Mouse (Mus musculus) MEL (cell line): ENCODE results near the gene Prpf18. TPM values are rescaled to one million over a fixed set of nuclear protein-coding genes. Genes with fewer than 3 reads are reported as not detected.

Source experiments
- DNase-seq: peaks from one replicate; pipeline ENCODE4 v3.0.0; 2011; ENCODE audit warnings: low read depth, low spot score
- H3K27ac ChIP-seq: 2 replicates; pipeline ENCODE4 v1.5.1; 2012; ENCODE audit warnings: low read depth, mild to moderate bottlenecking, control low read depth, low read length, moderate library complexity; ENCODE audit not compliant: control insufficient read depth
- H3K27me3 ChIP-seq, 2 experiments: fragments of 150-350 bp in 1 of 2; sonication (generic) in 1 of 2; 2 replicates each; pipeline ENCODE4 v1.6.1; 2012; ENCODE audit warnings: low read length in 2 of 2, mild to moderate bottlenecking in 2 of 2, improper control_type of control experiment in 1 of 2, moderate library complexity in 1 of 2; ENCODE audit not compliant: insufficient read depth in 2 of 2, control insufficient read depth in 1 of 2
- H3K36me3 ChIP-seq, 2 experiments: 2 replicates each; pipeline ENCODE4 v1.6.1; 2012 to 2014; ENCODE audit warnings: low read length in 2 of 2, improper control_type of control experiment in 1 of 2, inconsistent platforms in 1 of 2, mild to moderate bottlenecking in 1 of 2; ENCODE audit not compliant: insufficient read depth in 2 of 2, control insufficient read depth in 1 of 2
- H3K4me1 ChIP-seq, 2 experiments: fragments of 150-350 bp in 1 of 2; sonication (generic) in 1 of 2; 2 replicates each; pipeline ENCODE4 v1.6.1; 2012; ENCODE audit warnings: low read length in 2 of 2, improper control_type of control experiment in 1 of 2, mild to moderate bottlenecking in 1 of 2; ENCODE audit not compliant: insufficient read depth in 2 of 2, control insufficient read depth in 1 of 2
- H3K4me3 ChIP-seq, 2 experiments: fragments of 150-350 bp in 1 of 2; sonication (generic) in 1 of 2; 2 replicates each; pipeline ENCODE4 v1.5.1; 2012; ENCODE audit warnings: low read depth in 2 of 2, low read length in 2 of 2, mild to moderate bottlenecking in 2 of 2, moderate library complexity in 2 of 2, control low read depth in 1 of 2, improper control_type of control experiment in 1 of 2; ENCODE audit not compliant: control insufficient read depth in 1 of 2, insufficient read depth in 1 of 2
- H3K79me2 ChIP-seq: 2 replicates; pipeline ENCODE4 v1.6.1; 2012; ENCODE audit warnings: mild to moderate bottlenecking, low read length, moderate library complexity; ENCODE audit not compliant: control insufficient read depth, poor library complexity, insufficient read depth
- H3K9ac ChIP-seq: 2 replicates; pipeline ENCODE4 v1.6.1; 2012; ENCODE audit warnings: low read depth, mild to moderate bottlenecking, control low read depth, low read length, moderate library complexity; ENCODE audit not compliant: control insufficient read depth, poor library complexity, severe bottlenecking
- H3K9me3 ChIP-seq: fragments of 150-350 bp; sonication (generic); replicated peaks from 2 replicates; pipeline ENCODE4 v1.6.1; 2012; ENCODE audit warnings: mild to moderate bottlenecking, low read length, improper control_type of control experiment, moderate library complexity; ENCODE audit not compliant: insufficient read depth
- BHLHE40 ChIP-seq: IDR thresholded peaks from 2 replicates; pipeline ENCODE4 v1.6.1; 2012; ENCODE audit warnings: low read depth, mild to moderate bottlenecking, inconsistent platforms, low read length, improper control_type of control experiment, borderline replicate concordance
- CHD2 ChIP-seq: IDR thresholded peaks from 2 replicates; pipeline ENCODE4 v1.6.1; 2011; ENCODE audit warnings: low read length, improper control_type of control experiment
- E2F4 ChIP-seq: IDR thresholded peaks from 2 replicates; pipeline ENCODE4 v1.6.1; 2011; ENCODE audit warnings: low read depth, low read length, improper control_type of control experiment, borderline replicate concordance
- ELF1 ChIP-seq: IDR thresholded peaks from 2 replicates; pipeline ENCODE4 v1.6.1; 2014; ENCODE audit warnings: low read depth, mild to moderate bottlenecking, inconsistent platforms, low read length, improper control_type of control experiment, moderate library complexity
- EP300 ChIP-seq, 2 experiments: IDR thresholded peaks; 2 replicates each; pipeline ENCODE4 v1.6.1; 2011; ENCODE audit warnings: improper control_type of control experiment in 2 of 2, low read length in 2 of 2, low read depth in 1 of 2, mild to moderate bottlenecking in 1 of 2
- GABPA ChIP-seq: IDR thresholded peaks from 2 replicates; pipeline ENCODE4 v1.6.1; 2012; ENCODE audit warnings: low read depth, mild to moderate bottlenecking, inconsistent platforms, low read length, improper control_type of control experiment, moderate library complexity
- GATA1 ChIP-seq: IDR thresholded peaks from 2 replicates; pipeline ENCODE4 v1.6.1; 2011; ENCODE audit warnings: low read depth, low read length, improper control_type of control experiment
- JUND ChIP-seq: IDR thresholded peaks from 2 replicates; pipeline ENCODE4 v1.6.1; 2011; ENCODE audit warnings: low read depth, mild to moderate bottlenecking, improper control_type of control experiment, low read length
- KAT2A ChIP-seq: conservative IDR thresholded peaks from 2 replicates; pipeline ENCODE4 v1.6.1; 2012; ENCODE audit warnings: low read depth, low read length, improper control_type of control experiment, inconsistent platforms
- MAFK ChIP-seq: IDR thresholded peaks from 2 replicates; pipeline ENCODE4 v1.6.1; 2011; ENCODE audit warnings: low read depth, mild to moderate bottlenecking, low read length, improper control_type of control experiment, borderline replicate concordance
- MAX ChIP-seq: IDR thresholded peaks from 2 replicates; pipeline ENCODE4 v1.6.1; 2011; ENCODE audit warnings: low read length, improper control_type of control experiment
- MEF2A ChIP-seq: IDR thresholded peaks from 2 replicates; pipeline ENCODE4 v1.6.1; 2014; ENCODE audit warnings: low read depth, mild to moderate bottlenecking, inconsistent platforms, low read length, improper control_type of control experiment; ENCODE audit not compliant: poor library complexity, insufficient replicate concordance, severe bottlenecking; ENCODE audit errors: extremely low read depth
- MYB ChIP-seq: IDR thresholded peaks from 2 replicates; pipeline ENCODE4 v1.6.1; 2011; ENCODE audit warnings: mild to moderate bottlenecking, low read depth, low read length, improper control_type of control experiment
- MYC ChIP-seq: IDR thresholded peaks from 2 replicates; pipeline ENCODE4 v1.6.1; 2011; ENCODE audit warnings: low read depth, mild to moderate bottlenecking, low read length, improper control_type of control experiment, moderate library complexity
- NELFE ChIP-seq: IDR thresholded peaks from 2 replicates; pipeline ENCODE4 v1.6.1; 2011; ENCODE audit warnings: low read depth, low read length, improper control_type of control experiment
- POLR2A ChIP-seq, 2 experiments: IDR thresholded peaks; 2 replicates each; pipeline ENCODE4 v1.6.1; 2011 to 2012; ENCODE audit warnings: low read length in 2 of 2, mild to moderate bottlenecking in 2 of 2, control low read depth in 1 of 2, improper control_type of control experiment in 1 of 2, low read depth in 1 of 2, moderate library complexity in 1 of 2; ENCODE audit not compliant: control insufficient read depth in 1 of 2, insufficient read depth in 1 of 2, poor library complexity in 1 of 2
- POLR2AphosphoS2 ChIP-seq: IDR thresholded peaks from 2 replicates; pipeline ENCODE4 v1.6.1; 2011; ENCODE audit warnings: low read length, improper control_type of control experiment
- POLR2AphosphoS5 ChIP-seq: IDR thresholded peaks from 2 replicates; pipeline ENCODE4 v1.6.1; 2012; ENCODE audit warnings: low read depth, borderline replicate concordance, mild to moderate bottlenecking, inconsistent platforms, low read length, moderate library complexity, mixed read lengths
- RAD21 ChIP-seq: IDR thresholded peaks from 2 replicates; pipeline ENCODE4 v1.6.1; 2011; ENCODE audit warnings: mild to moderate bottlenecking, low read depth, low read length, improper control_type of control experiment
- RCOR1 ChIP-seq: IDR thresholded peaks from 2 replicates; pipeline ENCODE4 v1.6.1; 2012; ENCODE audit warnings: low read depth, mild to moderate bottlenecking, inconsistent platforms, low read length, improper control_type of control experiment
- SMC3 ChIP-seq: IDR thresholded peaks from 2 replicates; pipeline ENCODE4 v1.6.1; 2011; ENCODE audit warnings: low read depth, low read length, improper control_type of control experiment
- TAL1 ChIP-seq: IDR thresholded peaks from 2 replicates; pipeline ENCODE4 v1.6.1; 2012; ENCODE audit warnings: mild to moderate bottlenecking, inconsistent platforms, low read length, moderate library complexity, mixed read lengths
- TCF12 ChIP-seq: IDR thresholded peaks from 2 replicates; pipeline ENCODE4 v1.6.1; 2014; ENCODE audit warnings: low read depth, mild to moderate bottlenecking, inconsistent platforms, low read length, improper control_type of control experiment, moderate library complexity
- USF2 ChIP-seq, 2 experiments: IDR thresholded peaks; 2 replicates each; pipeline ENCODE4 v1.6.1; 2011 to 2012; ENCODE audit warnings: improper control_type of control experiment in 2 of 2, low read length in 2 of 2, borderline replicate concordance in 1 of 2, inconsistent platforms in 1 of 2, low read depth in 1 of 2, mild to moderate bottlenecking in 1 of 2; ENCODE audit not compliant: insufficient read depth in 1 of 2
- ZNF384 ChIP-seq: IDR thresholded peaks from 2 replicates; pipeline ENCODE4 v1.6.1; 2012; ENCODE audit warnings: low read depth, mild to moderate bottlenecking, inconsistent platforms, low read length, improper control_type of control experiment
- polyA plus RNA-seq, 2 experiments: library from polyadenylated mRNA; stranded (reverse) in 1 of 2; unstranded in 1 of 2; fragments of >175 nt in 1 of 2; fragments of >200 nt in 1 of 2; gene quantifications; 2 replicates each; pipeline versions ENCODE4 v1.2.1 to v1.2.4; 2012; ENCODE audit warnings: low replicate concordance in 2 of 2, low read depth in 1 of 2; ENCODE audit not compliant: insufficient read length in 2 of 2, insufficient read depth in 1 of 2, missing spikeins in 1 of 2
- total RNA-seq: library from RNA; depleted of rRNA; stranded (reverse); fragments of 300-350 nt; gene quantifications from 2 replicates; pipeline ENCODE4 v1.2.3, GENCODE M21; 2012

The Prpf18 gene
- total and polyA plus RNA-seq, 3 experiments = 26.3 to 31.2 TPM; not detected in 1

- Histone ChIP-seq H3K9me3 (no peaks in the 10 kb centered on the region), H3K27me3 (no peaks in the 10 kb centered on the region), H3K36me3 (peaks cover 0 to 21% of the 10 kb centered on the region in 2 experiments; a peak in 2 of 4 replicates), H3K79me2 (no peaks in the 10 kb centered on the region), H3K4me3 (no peak overlapping the region), H3K4me1 (no peaks in the 10 kb centered on the region), H3K9ac (no peak overlapping the region), H3K27ac (no peak overlapping the region)
- DNase-seq = no peak
- no peak for TF ChIP-seq MAFK
- no peak for TF ChIP-seq CHD2
- TF ChIP-seq E2F4 = no peak
- no peak for TF ChIP-seq GABPA
- TF ChIP-seq MEF2A = no peak
- no peak for TF ChIP-seq TAL1
- no peak for TF ChIP-seq MAX
- TF ChIP-seq MYC = no peak
- no peak for TF ChIP-seq ELF1
- TF ChIP-seq RAD21 = no peak
- TF ChIP-seq SMC3 = no peak
- no peak for TF ChIP-seq BHLHE40
- TF ChIP-seq MYB = no peak
- TF ChIP-seq TCF12 = no peak
These were observed 59.2 kb downstream of the Prpf18 start for GRCm38 (mm10) chr2:4592666-4593065.

- H3K9me3 ChIP-seq = no peaks in the 10 kb centered on the region
- peaks cover 0 to 28% of the 10 kb centered on the region in 2 experiments; a peak in 2 of 4 replicates for H3K36me3 ChIP-seq
- TF ChIP-seq JUND (no peak), ZNF384 (no peak), RAD21 (no peak), MAFK (no peak), KAT2A (no peak), EP300 (IDR thresholded peaks at IDR 0.05; ENCODE audit: low read depth in 1 of 2, low read length in 2 of 2) (no peak), CHD2 (no peak), SMC3 (no peak), POLR2A (IDR thresholded peaks at IDR 0.05; ENCODE audit: control insufficient read depth in 1 of 2, insufficient read depth in 1 of 2, low read depth in 1 of 2, low read length in 2 of 2, poor library complexity in 1 of 2) (no peak), MEF2A (no peak), NELFE (no peak), POLR2AphosphoS2 (no peak), GATA1 (no peak), POLR2AphosphoS5 (no peak), USF2 (IDR thresholded peaks at IDR 0.05; ENCODE audit: borderline replicate concordance in 1 of 2, insufficient read depth in 1 of 2, low read depth in 1 of 2, low read length in 2 of 2) (no peak), BHLHE40 (no peak), RCOR1 (no peak), GABPA (no peak)
- no peak overlapping the region for H3K4me3 ChIP-seq
- H3K4me1 ChIP-seq = no peaks in the 10 kb centered on the region
- DNase-seq = no peak
- H3K27me3 ChIP-seq = no peaks in the 10 kb centered on the region
- H3K79me2 ChIP-seq = no peaks in the 10 kb centered on the region
- no peak overlapping the region for H3K9ac ChIP-seq
- H3K27ac ChIP-seq = no peak overlapping the region
These were observed 60.3 kb downstream of the Prpf18 start for GRCm38 (mm10) chr2:4591647-4592046.
